Mouse (Mus musculus) C2C12 (cell line): ENCODE measurements at regions not wholly inside any gene's neighbourhood (a gene's known extent, or its start where the extent isn't known, plus 50 kb on each side); places are given as distances from the start of the nearest gene placed in this dataset.

Experiments used
- CEBPB ChIP-seq: IDR thresholded peaks from one replicate; pipeline ENCODE4 v1.6.1; 2011; ENCODE audit warnings: low read depth, mild to moderate bottlenecking, control low read depth, moderate library complexity
- CTCF ChIP-seq: IDR thresholded peaks from one replicate; pipeline ENCODE4 v1.5.1; 2011; ENCODE audit not compliant: control insufficient read depth, insufficient read depth, insufficient read length
- FOSL1 ChIP-seq: IDR thresholded peaks from one replicate; pipeline ENCODE4 v1.8.0; 2011; ENCODE audit warnings: mild to moderate bottlenecking, low read length; ENCODE audit not compliant: poor library complexity, insufficient read depth, severe bottlenecking
- MAX ChIP-seq: IDR thresholded peaks from one replicate; pipeline ENCODE4 v1.6.1; 2011; ENCODE audit warnings: mild to moderate bottlenecking, control low read depth
- MYOD1 ChIP-seq: IDR thresholded peaks from one replicate; pipeline ENCODE4 v1.6.1; 2011; ENCODE audit warnings: low read depth; ENCODE audit not compliant: control insufficient read depth, insufficient read length
- MYOG ChIP-seq: IDR thresholded peaks from one replicate; pipeline ENCODE4 v1.6.1; 2011; ENCODE audit not compliant: control insufficient read depth, insufficient read length; ENCODE audit errors: extremely low read depth
- USF1 ChIP-seq: IDR thresholded peaks from one replicate; pipeline ENCODE4 v1.6.1; 2011; ENCODE audit warnings: low read depth, mild to moderate bottlenecking, control low read depth, moderate library complexity

GRCm38 (mm10) chr14:36262126-36262525, 167.4 kb downstream of the 4930474N05Rik start:
- no peak for TF ChIP-seq MYOG
- no peak for TF ChIP-seq CTCF
- no peak for TF ChIP-seq MYOD1
- TF ChIP-seq MAX, result no peak
- no peak for TF ChIP-seq USF1
- TF ChIP-seq FOSL1, result no peak
- no peak for TF ChIP-seq CEBPB
